Comparison of ENCODE assay signal across 9 mouse cellular contexts in genomic region chr10:60827266-60827665, GRCm38 (mm10). TPM values are rescaled to one million over a fixed set of nuclear protein-coding genes. Genes with fewer than 3 reads are reported as not detected.
DNase-seq lines count a peak whose midpoint lies in the region; ATAC-seq and TF ChIP-seq lines count a peak whose summit lies in the region.
"Had no signal": no experiment of that assay in that cellular context is flagged by ENCODE, and none has a peak within 500 bp of the region (broad histone marks: within the 10 kb centered on the region; RNA-seq: fewer than 3 reads in every experiment).

No protein-coding gene starts in this region.

- H3K4me1 ChIP-seq in heart, embryonic 10.5 days: peaks cover 83% of the 10 kb centered on the region
- H3K4me1 ChIP-seq in ES-Bruce4 (ENCODE audit: control insufficient read depth, insufficient read depth, low read length): peaks cover 9% of the 10 kb centered on the region
- peaks cover 17% of the 10 kb centered on the region for H3K4me1 ChIP-seq in embryonic facial prominence, embryonic 14.5 days (ENCODE audit: control insufficient read depth, insufficient read depth, low read length)
- peaks cover 64% of the 10 kb centered on the region for H3K4me1 ChIP-seq in neural tube, embryonic 12.5 days

- no peak for ATAC-seq in embryonic facial prominence, embryonic 14.5 days (ENCODE audit: low read depth)
- ATAC-seq in neural tube, embryonic 12.5 days (ENCODE audit: low FRiP score, low read depth): no peak

- H3K4me2 ChIP-seq in embryonic facial prominence, embryonic 14.5 days (ENCODE audit: low read depth, low read length): peak overlapping the region; percentile 75
- peak overlapping the region; percentile 83 for H3K4me2 ChIP-seq in neural tube, embryonic 12.5 days (replicated peaks)

- H3K27ac ChIP-seq in heart, embryonic 10.5 days: peak overlapping the region; percentile 98
- no peak overlapping the region for H3K27ac ChIP-seq in ES-Bruce4 (ENCODE audit: insufficient read depth, low read length)
- H3K27ac ChIP-seq in embryonic facial prominence, embryonic 14.5 days (replicated peaks; ENCODE audit: low read depth, low read length): no peak overlapping the region
- peak overlapping the region; percentile 61 for H3K27ac ChIP-seq in layer of hippocampus, adult 2 months
- no peak overlapping the region for H3K27ac ChIP-seq in neural tube, embryonic 12.5 days

- DNase-seq in heart, embryonic 10.5 days (ENCODE audit: low spot score): no peak
- DNase-seq in heart, adult 8-10 months (ENCODE audit: low spot score): no peak
- DNase-seq in embryonic facial prominence, embryonic 14.5 days (ENCODE audit: low spot score): no peak
- DNase-seq in layer of hippocampus, adult 2 months (ENCODE audit: low spot score in 2 of 2): peak; percentile 38 to 48
- DNase-seq in thymus, adult 18-20 months: no peak
- no peak for DNase-seq in frontal cortex, postnatal 25 days (ENCODE audit: low spot score in 2 of 2)

- no peak for TF ChIP-seq EP300 in ES-Bruce4 (IDR thresholded peaks at IDR 0.05; ENCODE audit: insufficient read depth, low read depth, low read length)

- peak overlapping the region; percentile 95 for H3K4me3 ChIP-seq in heart, embryonic 10.5 days
- no peak overlapping the region for H3K4me3 ChIP-seq in ES-Bruce4 (ENCODE audit: low read depth, low read length)
- H3K4me3 ChIP-seq in embryonic facial prominence, embryonic 14.5 days (ENCODE audit: low read depth, low read length): peak overlapping the region; percentile 43
- peak overlapping the region; percentile 59 for H3K4me3 ChIP-seq in layer of hippocampus, adult 2 months
- H3K4me3 ChIP-seq in neural tube, embryonic 12.5 days: peak overlapping the region; percentile 27; the same call in 1 of the 2 replicates

- no peak for TF ChIP-seq CTCF in ES-Bruce4 (IDR thresholded peaks at IDR 0.05; ENCODE audit: low read depth, low read length)
- peak; percentile 48 for TF ChIP-seq CTCF in layer of hippocampus, adult 2 months (conservative IDR thresholded peaks at IDR 0.05)

- H3K27me3 ChIP-seq in heart, embryonic 10.5 days (ENCODE audit: insufficient read depth, poor library complexity, severe bottlenecking): peaks cover 8% of the 10 kb centered on the region; the same call in 1 of the 2 replicates
- H3K27me3 ChIP-seq in ES-Bruce4 (ENCODE audit: control insufficient read depth, insufficient read depth, low read length, poor library complexity, severe bottlenecking): peaks cover 9% of the 10 kb centered on the region; the same call in 1 of the 2 replicates
- H3K27me3 ChIP-seq in embryonic facial prominence, embryonic 14.5 days (replicated peaks; ENCODE audit: control insufficient read depth, insufficient read depth, low read length): peaks cover 40% of the 10 kb centered on the region
- peaks cover 65% of the 10 kb centered on the region for H3K27me3 ChIP-seq in neural tube, embryonic 12.5 days (replicated peaks)

- peak overlapping the region; percentile 16; the same call in 1 of the 2 replicates for H3K9ac ChIP-seq in ES-Bruce4 (ENCODE audit: low read depth, poor library complexity, severe bottlenecking)
- H3K9ac ChIP-seq in embryonic facial prominence, embryonic 14.5 days (ENCODE audit: low read depth, low read length): no peak overlapping the region
- peak overlapping the region; percentile 21; the same call in 1 of the 2 replicates for H3K9ac ChIP-seq in neural tube, embryonic 12.5 days

- H3K9me3 ChIP-seq in heart, embryonic 10.5 days: no peaks in the 10 kb centered on the region
- no peaks in the 10 kb centered on the region for H3K9me3 ChIP-seq in ES-Bruce4 (replicated peaks; ENCODE audit: control insufficient read depth, insufficient read depth, low read length, poor library complexity, severe bottlenecking)
- no peaks in the 10 kb centered on the region for H3K9me3 ChIP-seq in embryonic facial prominence, embryonic 14.5 days (ENCODE audit: control insufficient read depth, low read length)
- no peaks in the 10 kb centered on the region for H3K9me3 ChIP-seq in neural tube, embryonic 12.5 days

- peaks cover 3% of the 10 kb centered on the region for H3K36me3 ChIP-seq in heart, embryonic 10.5 days
- no peaks in the 10 kb centered on the region for H3K36me3 ChIP-seq in ES-Bruce4 (ENCODE audit: control insufficient read depth, insufficient read depth, low read length, poor library complexity, severe bottlenecking)
- no peaks in the 10 kb centered on the region for H3K36me3 ChIP-seq in embryonic facial prominence, embryonic 14.5 days (ENCODE audit: control insufficient read depth, insufficient read depth, low read length)
- H3K36me3 ChIP-seq in neural tube, embryonic 12.5 days: no peaks in the 10 kb centered on the region

- TF ChIP-seq POLR2A in ES-Bruce4 (IDR thresholded peaks at IDR 0.05; ENCODE audit: insufficient read depth, low read length): no peak

- WGBS in heart, embryonic 10.5 days: 22% methylated on average over 5 of the region's 5 CpGs
- WGBS in embryonic facial prominence, embryonic 14.5 days: 17% methylated on average over 5 of the region's 5 CpGs
- 17% methylated on average over 5 of the region's 5 CpGs for WGBS in neural tube, embryonic 12.5 days

RNA-seq across cellular contexts. Expression of gene Unc5b, which starts 4.1 kb away (rescaled TPM):
- 17.9 and 18.8 TPM in 2 replicates for polyA plus RNA-seq in heart, embryonic 10.5 days (2016; fragmentation: Nextera tagmentation; extraction: Ambion mirVana)
- total RNA-seq in heart, adult 8-10 months (2022): 10 to 100 TPM in 3 of 4 experiments, 1 to 10 TPM in 1; 9.6 to 14.5 (median 12.0) TPM
- polyA plus RNA-seq in ES-Bruce4 (2011; ENCODE audit: insufficient read depth, insufficient read length, low read depth, missing spikeins): 36.7 and 43.2 TPM in 2 replicates
- 6.1 and 6.6 TPM in 2 replicates for polyA plus RNA-seq in embryonic facial prominence, embryonic 14.5 days (2014; fragmentation: Nextera tagmentation; extraction: Ambion mirVana)
- total RNA-seq in layer of hippocampus, adult 2 months (2021): 10 to 100 TPM; 10.7 to 11.2 TPM
- 3.0 and 3.6 TPM in 2 replicates for polyA plus RNA-seq in neural tube, embryonic 12.5 days (2016; fragmentation: Nextera tagmentation; extraction: Ambion mirVana)
- total RNA-seq: neutrophil, adult 5-6 weeks had no signal

Comparison
In these comparisons a context has a peak if more than half of its experiments do, and no peak if none do; other contexts are left out.
1. DNase-seq: peak in layer of hippocampus, adult 2 months (2 of 2); none in heart, embryonic 10.5 days (single experiment), heart, adult 8-10 months (single experiment), embryonic facial prominence, embryonic 14.5 days (single experiment), thymus, adult 18-20 months (0 of 2) and frontal cortex, postnatal 25 days (0 of 2).
2. H3K27ac ChIP-seq: peak in heart, embryonic 10.5 days (single experiment) and layer of hippocampus, adult 2 months (single experiment); none in ES-Bruce4 (single experiment), embryonic facial prominence, embryonic 14.5 days (single experiment) and neural tube, embryonic 12.5 days (single experiment).